Mouse (Mus musculus) myocyte (in vitro differentiated cells): ENCODE measurements at regions not wholly inside any gene's neighbourhood (a gene's known extent, or its start where the extent isn't known, plus 50 kb on each side); places are given as distances from the start of the nearest gene placed in this dataset.

ENCODE experiments used
- CEBPB ChIP-seq: IDR thresholded peaks from 2 replicates; pipeline ENCODE4 v1.6.1; 2011; ENCODE audit warnings: mild to moderate bottlenecking, moderate library complexity; ENCODE audit not compliant: poor library complexity, insufficient read depth, severe bottlenecking
- MAX ChIP-seq: IDR thresholded peaks from one replicate; pipeline ENCODE4 v1.6.1; 2011; ENCODE audit warnings: low read depth, mild to moderate bottlenecking, control low read depth
- MYOD1 ChIP-seq, 3 experiments: IDR thresholded peaks; one replicate each; pipeline ENCODE4 v1.6.1; 2011; ENCODE audit warnings: control low read depth in 2 of 3, low read depth in 2 of 3, mild to moderate bottlenecking in 2 of 3, moderate library complexity in 1 of 3; ENCODE audit not compliant: insufficient read length in 2 of 3, control insufficient read depth in 1 of 3
- MYOG ChIP-seq, 3 experiments: IDR thresholded peaks; one replicate each; pipeline ENCODE4 v1.6.1; 2011; ENCODE audit warnings: control low read depth in 2 of 3, low read depth in 2 of 3, mild to moderate bottlenecking in 2 of 3; ENCODE audit not compliant: insufficient read length in 2 of 3, control insufficient read depth in 1 of 3, insufficient read depth in 1 of 3
- POLR2A ChIP-seq: IDR thresholded peaks from one replicate; pipeline ENCODE4 v1.6.1; 2011; ENCODE audit warnings: low read depth, mild to moderate bottlenecking, control low read depth, moderate library complexity; ENCODE audit not compliant: insufficient read length
- TCF12 ChIP-seq: IDR thresholded peaks from one replicate; pipeline ENCODE4 v1.6.1; 2011; ENCODE audit warnings: mild to moderate bottlenecking, control low read depth; ENCODE audit not compliant: poor library complexity, insufficient read depth, severe bottlenecking
- TCF3 ChIP-seq: IDR thresholded peaks from one replicate; pipeline ENCODE4 v1.6.1; 2011; ENCODE audit warnings: low read depth, control low read depth; ENCODE audit not compliant: insufficient read length
- USF1 ChIP-seq: IDR thresholded peaks from one replicate; pipeline ENCODE4 v1.6.1; 2011; ENCODE audit warnings: low read depth, mild to moderate bottlenecking, control low read depth, moderate library complexity

GRCm38 (mm10) chr1:75833071-75833830 lies 287.2 kb downstream of the Slc4a3 start:
- TF ChIP-seq POLR2A: no peak
- no peak for TF ChIP-seq TCF3
- TF ChIP-seq MAX: no peak
- no peak for TF ChIP-seq USF1
- no peak for TF ChIP-seq MYOG (IDR thresholded peaks at IDR 0.05; ENCODE audit: control insufficient read depth in 1 of 3, insufficient read depth in 1 of 3, insufficient read length in 2 of 3, low read depth in 2 of 3)
- TF ChIP-seq CEBPB: no peak
- no peak for TF ChIP-seq TCF12
- TF ChIP-seq MYOD1 (IDR thresholded peaks at IDR 0.05; ENCODE audit: control insufficient read depth in 1 of 3, insufficient read length in 2 of 3, low read depth in 2 of 3): no peak
